Mouse (Mus musculus) thymus, adult 2 months (tissue): ENCODE data around the gene Ankrd36.

ENCODE experiments used
- CTCF ChIP-seq: fragments of 200-500 bp; IDR thresholded peaks from 2 replicates; pipeline ENCODE4 v1.5.1; 2012; ENCODE audit warnings: mild to moderate bottlenecking, control low read depth, low read length, moderate library complexity, borderline replicate concordance; ENCODE audit not compliant: control insufficient read depth, poor library complexity, insufficient read depth; ENCODE audit errors: extremely low read depth
- POLR2A ChIP-seq: fragments of 200-500 bp; IDR thresholded peaks from 2 replicates; pipeline ENCODE4 v1.6.1; 2012; ENCODE audit warnings: mild to moderate bottlenecking, low read length, control low read depth, moderate library complexity; ENCODE audit not compliant: control insufficient read depth, poor library complexity, insufficient read depth; ENCODE audit errors: extremely low read depth

DNA sequence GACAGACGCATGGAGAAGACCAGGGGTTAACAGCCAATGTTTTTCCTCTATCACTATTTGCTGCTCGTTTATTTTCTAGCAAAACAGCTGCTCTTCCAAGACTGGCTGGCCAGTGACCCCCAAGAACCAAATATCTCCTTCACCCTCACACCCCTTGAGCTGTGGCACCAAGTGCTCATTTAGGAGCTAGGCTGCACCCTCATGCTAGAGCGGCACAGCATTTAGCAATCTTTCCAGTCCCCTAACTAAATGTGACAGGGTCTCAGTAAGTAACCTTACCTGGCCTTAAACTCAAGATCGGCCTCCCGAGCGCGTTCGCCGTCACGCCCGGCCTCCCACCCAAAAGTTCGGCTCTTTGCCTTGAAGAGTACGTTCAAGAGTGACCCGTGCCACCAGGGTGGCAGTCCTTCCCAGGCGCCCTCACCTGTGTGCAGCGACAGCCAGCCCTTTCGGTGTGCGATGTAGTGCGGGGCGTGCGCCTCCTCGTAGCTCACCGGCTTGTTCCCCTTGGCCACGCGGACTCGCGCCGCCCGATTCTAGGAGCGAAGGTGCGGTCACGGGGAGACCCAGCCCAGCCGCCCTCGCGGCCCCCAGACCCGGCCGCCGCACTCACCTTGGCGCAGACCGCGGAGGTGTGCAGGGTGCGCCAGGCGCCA, 137.5 kb downstream of the Ankrd36 start:
- TF ChIP-seq POLR2A (no peak), CTCF (no peak)
